Mouse (Mus musculus) intestine, postnatal 0 days (tissue): ENCODE results near the gene C1galt1. TPM values are rescaled to one million over a fixed set of nuclear protein-coding genes. Genes with fewer than 3 reads are reported as not detected.
A peak's percentile ranks its signal among the peaks of the same experiment; 100 is the strongest.

Source experiments
- ATAC-seq: fragments of 200-750 bp; cut with Nextera tagmentation; 2 replicates; pipeline ENCODE4 v1.8.0; 2017; ENCODE audit warnings: mild to moderate bottlenecking, moderate TSS enrichment, moderate library complexity
- H3K27ac ChIP-seq: fragments of 300-500 bp; sonication (generic); 2 replicates; pipeline ENCODE4 v1.5.1; 2014; ENCODE audit warnings: mild to moderate bottlenecking, low read depth, low read length, moderate library complexity
- H3K27me3 ChIP-seq: fragments of 300-500 bp; sonication (generic); replicated peaks from 2 replicates; pipeline ENCODE4 v1.6.1; 2014; ENCODE audit warnings: low read length, mixed read lengths; ENCODE audit not compliant: control insufficient read depth, insufficient read depth
- H3K36me3 ChIP-seq: fragments of 300-500 bp; sonication (generic); 2 replicates; pipeline ENCODE4 v1.6.1; 2014; ENCODE audit warnings: mild to moderate bottlenecking, moderate library complexity; ENCODE audit not compliant: control insufficient read depth, insufficient read depth
- H3K4me1 ChIP-seq: fragments of 300-500 bp; sonication (generic); replicated peaks from 2 replicates; pipeline ENCODE4 v1.6.1; 2014; ENCODE audit warnings: antibody characterized with exemption, low read length, mixed read lengths; ENCODE audit not compliant: control insufficient read depth, insufficient read depth
- H3K4me2 ChIP-seq: fragments of 300-500 bp; sonication (generic); replicated peaks from 2 replicates; pipeline ENCODE4 v1.6.1; 2014; ENCODE audit warnings: low read depth, mild to moderate bottlenecking, moderate library complexity
- H3K4me3 ChIP-seq: fragments of 300-500 bp; sonication (generic); 2 replicates; pipeline ENCODE4 v1.5.1; 2014; ENCODE audit warnings: low read depth, low read length
- H3K9ac ChIP-seq: fragments of 300-500 bp; sonication (generic); 2 replicates; pipeline ENCODE4 v1.6.1; 2014; ENCODE audit warnings: mild to moderate bottlenecking, low read depth, low read length
- H3K9me3 ChIP-seq: fragments of 300-500 bp; sonication (generic); 2 replicates; pipeline ENCODE4 v1.6.1; 2016; ENCODE audit warnings: mixed run types; ENCODE audit not compliant: control insufficient read depth
- CTCF ChIP-seq: sonication (generic); IDR thresholded peaks from 2 replicates; pipeline ENCODE4 v1.5.1; 2016; ENCODE audit warnings: low read depth, mild to moderate bottlenecking, control low read depth, antibody characterized with exemption, moderate library complexity
- WGBS: fragments of 180-500 bp; shearing (Covaris S2); extraction: QIAGEN DNeasy Blood & Tissue Kit; methylation state at CpG from one replicate; pipeline ENCODE4 v1.1.7; 2014; 5-methylcytosine and 5-hydroxymethylcytosine counted together
- polyA plus RNA-seq: library from polyadenylated mRNA; unstranded; fragments of >200 nt; fragmentation: Nextera tagmentation; extraction: Ambion mirVana; gene quantifications from 2 replicates; pipeline ENCODE4 v1.2.1, GENCODE M21; 2015

Gene C1galt1
- polyA plus RNA-seq, result 8.3 and 8.7 TPM in 2 replicates

- peak within 1 kb of the TSS; percentile 98 for H3K27ac ChIP-seq
- H3K27me3 ChIP-seq, result no peaks in the 10 kb centered on the region
- no peaks in the 10 kb centered on the region for H3K36me3 ChIP-seq
- H3K9ac ChIP-seq, result peak within 1 kb of the TSS; percentile 95
- H3K9me3 ChIP-seq, result no peaks in the 10 kb centered on the region
- TF ChIP-seq CTCF, result no peak
- WGBS, result under 1% methylated on average over 55 of the region's 93 CpGs
- peak within 1 kb of the TSS; percentile 91 for H3K4me3 ChIP-seq
- peaks cover 6% of the 10 kb centered on the region for H3K4me1 ChIP-seq
- peak within 1 kb of the TSS; percentile 73 for H3K4me2 ChIP-seq
- peak; percentile 75 for ATAC-seq
Observed at GRCm38 (mm10) chr6:7844802-7845679, at the start of gene C1galt1. Gene C1galt1 (plus strand): TSS chr6:7844842.

- no peak for TF ChIP-seq CTCF
- no peaks in the 10 kb centered on the region for H3K27me3 ChIP-seq
- H3K27ac ChIP-seq, result no peak overlapping the region
- no peaks in the 10 kb centered on the region for H3K36me3 ChIP-seq
- H3K4me3 ChIP-seq, result no peak overlapping the region
- WGBS, result 68% methylated on average over 6 of the region's 6 CpGs
- no peaks in the 10 kb centered on the region for H3K4me1 ChIP-seq
- H3K4me2 ChIP-seq, result no peak overlapping the region
- H3K9me3 ChIP-seq, result no peaks in the 10 kb centered on the region
- no peak overlapping the region for H3K9ac ChIP-seq
- ATAC-seq, result no peak
Observed at GRCm38 (mm10) chr6:7799969-7800368, 44.7 kb upstream of the C1galt1 start.

- no peak overlapping the region for H3K4me2 ChIP-seq
- H3K9me3 ChIP-seq, result no peaks in the 10 kb centered on the region
- TF ChIP-seq CTCF, result no peak
- 42% methylated on average over 9 of the region's 9 CpGs for WGBS
- H3K27ac ChIP-seq, result no peak overlapping the region
- no peaks in the 10 kb centered on the region for H3K4me1 ChIP-seq
- H3K27me3 ChIP-seq, result no peaks in the 10 kb centered on the region
- no peaks in the 10 kb centered on the region for H3K36me3 ChIP-seq
- no peak for ATAC-seq
- H3K9ac ChIP-seq, result no peak overlapping the region
- no peak overlapping the region for H3K4me3 ChIP-seq
Observed at GRCm38 (mm10) chr6:7803765-7804542, 40.7 kb upstream of the C1galt1 start.

GRCm38 (mm10) chr6:7814146-7814545, 30.5 kb upstream of the C1galt1 start:
- Histone ChIP-seq H3K4me2 (no peak overlapping the region), H3K27me3 (no peaks in the 10 kb centered on the region), H3K9ac (no peak overlapping the region), H3K4me3 (no peak overlapping the region), H3K9me3 (no peaks in the 10 kb centered on the region), H3K4me1 (no peaks in the 10 kb centered on the region), H3K27ac (no peak overlapping the region), H3K36me3 (no peaks in the 10 kb centered on the region)
- TF ChIP-seq CTCF, result no peak
- no peak for ATAC-seq
- 19% methylated on average over 2 of the region's 2 CpGs for whole genome bisulfite sequencing

GRCm38 (mm10) chr6:7816233-7816632, 28.4 kb upstream of the C1galt1 start:
- no peak overlapping the region for H3K4me3 ChIP-seq
- no peaks in the 10 kb centered on the region for H3K9me3 ChIP-seq
- no peaks in the 10 kb centered on the region for H3K27me3 ChIP-seq
- no peak for TF ChIP-seq CTCF
- H3K4me2 ChIP-seq, result no peak overlapping the region
- no peak overlapping the region for H3K27ac ChIP-seq
- ATAC-seq, result no peak
- 82% methylated on average over 5 of the region's 5 CpGs for WGBS
- no peaks in the 10 kb centered on the region for H3K4me1 ChIP-seq
- no peak overlapping the region for H3K9ac ChIP-seq
- H3K36me3 ChIP-seq, result no peaks in the 10 kb centered on the region

- no peaks in the 10 kb centered on the region for H3K27me3 ChIP-seq
- H3K9me3 ChIP-seq, result no peaks in the 10 kb centered on the region
- whole genome bisulfite sequencing, result 66% methylated on average over 6 of the region's 6 CpGs
- no peak for ATAC-seq
- no peak overlapping the region for H3K9ac ChIP-seq
- TF ChIP-seq CTCF, result no peak
- H3K36me3 ChIP-seq, result no peaks in the 10 kb centered on the region
- no peak overlapping the region for H3K27ac ChIP-seq
- no peak overlapping the region for H3K4me2 ChIP-seq
- H3K4me3 ChIP-seq, result no peak overlapping the region
- no peaks in the 10 kb centered on the region for H3K4me1 ChIP-seq
Observed at GRCm38 (mm10) chr6:7822688-7823087, 22.0 kb upstream of the C1galt1 start.
